Mouse (Mus musculus) frontal cortex, postnatal 25 days (tissue): Measurements from ENCODE around the gene Gm10718.
A peak's percentile ranks its signal among the peaks of the same experiment; 100 is the strongest.
"Not testable (repeated sequence)": the region's sequence is repeated elsewhere in the genome, so short reads cannot be mapped to it uniquely, and the experiment has no call there.

Source experiments
- DNase-seq, 2 experiments: peaks; one replicate each; pipeline ENCODE4 v3.0.0; 2022; ENCODE audit warnings: low spot score in 2 of 2

Gene Gm10718

DNA sequence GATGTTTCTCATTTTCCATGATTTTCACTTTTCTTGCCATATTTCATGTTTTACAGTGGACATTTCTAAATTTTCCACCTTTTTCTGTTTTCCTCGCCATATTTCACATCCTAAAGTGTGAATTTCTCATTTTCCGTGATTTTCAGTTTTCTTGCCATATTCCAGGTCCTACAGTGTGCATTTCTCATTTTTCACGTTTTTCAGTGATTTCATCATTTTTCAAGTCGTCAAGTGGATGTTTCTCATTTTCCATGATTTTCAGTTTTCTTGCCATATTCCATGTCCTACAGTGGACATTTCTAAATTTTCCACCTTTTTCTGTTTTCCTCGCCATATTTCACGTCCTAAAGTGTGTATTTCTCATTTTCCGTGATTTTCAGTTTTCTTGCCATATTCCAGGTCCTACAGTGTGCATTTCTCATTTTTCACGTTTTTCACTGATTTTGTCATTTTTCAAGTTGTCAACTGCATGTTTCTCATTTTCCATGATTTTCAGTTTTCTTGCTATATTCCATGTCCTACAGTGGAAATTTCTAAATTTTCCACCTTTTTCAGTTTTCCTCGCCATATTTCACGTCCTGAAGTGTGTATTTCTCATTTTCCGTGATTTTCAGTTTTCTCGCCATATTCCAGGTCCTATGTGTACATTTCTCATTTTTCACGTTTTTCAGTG, at the start of gene Gm10718:
Gm10718 (plus strand) TSS at position 236 of the 673 bp plus-strand sequence.
- DNase-seq = peak; percentile 42 to 85

DNA sequence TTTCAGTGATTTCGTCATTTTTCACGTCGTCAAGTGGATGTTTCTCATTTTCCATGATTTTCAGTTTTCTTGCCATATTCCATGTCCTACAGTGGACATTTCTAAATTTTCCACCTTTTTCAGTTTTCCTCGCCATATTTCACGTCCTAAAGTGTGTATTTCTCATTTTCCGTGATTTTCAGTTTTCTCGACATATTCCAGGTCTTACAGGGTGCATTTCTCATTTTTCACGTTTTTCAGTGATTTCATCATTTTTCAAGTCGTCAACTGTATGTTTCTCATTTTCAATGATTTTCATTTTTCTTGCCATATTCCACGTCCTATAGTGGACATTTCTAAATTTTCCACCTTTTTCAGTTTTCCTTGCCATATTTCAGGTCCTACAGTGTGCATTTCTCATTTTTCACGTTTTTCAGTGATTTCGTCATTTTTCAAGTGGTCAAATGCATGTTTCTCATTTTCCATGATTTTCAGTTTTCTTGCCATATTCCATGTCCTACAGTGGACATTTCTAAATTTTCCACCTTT, 22.8 kb upstream of the Gm10718 start, which contains the start of gene Gm10722:
Gm10722 (plus strand) TSS at position 478 of the 528 bp plus-strand sequence.
- DNase-seq = peak in 1 of 2 experiments; percentile 58

DNA sequence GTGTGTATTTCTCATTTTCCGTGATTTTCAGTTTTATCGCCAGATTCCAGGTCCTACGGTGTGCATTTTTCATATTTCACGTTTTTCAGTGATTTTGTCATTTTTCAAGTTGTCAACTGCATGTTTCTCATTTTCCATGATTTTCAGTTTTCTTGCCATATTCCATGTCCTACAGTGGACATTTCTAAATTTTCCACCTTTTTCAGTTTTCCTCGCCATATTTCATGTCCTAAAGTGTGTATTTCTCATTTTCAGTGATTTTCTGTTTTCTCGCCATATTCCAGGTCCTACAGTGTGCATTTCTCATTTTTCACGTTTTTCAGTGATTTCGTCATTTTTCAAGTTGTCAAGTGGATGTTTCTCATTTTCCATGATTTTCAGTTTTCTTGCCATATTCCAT, 22.3 kb upstream of the Gm10718 start:
- DNase-seq = peak in 1 of 2 experiments; percentile 73

DNA sequence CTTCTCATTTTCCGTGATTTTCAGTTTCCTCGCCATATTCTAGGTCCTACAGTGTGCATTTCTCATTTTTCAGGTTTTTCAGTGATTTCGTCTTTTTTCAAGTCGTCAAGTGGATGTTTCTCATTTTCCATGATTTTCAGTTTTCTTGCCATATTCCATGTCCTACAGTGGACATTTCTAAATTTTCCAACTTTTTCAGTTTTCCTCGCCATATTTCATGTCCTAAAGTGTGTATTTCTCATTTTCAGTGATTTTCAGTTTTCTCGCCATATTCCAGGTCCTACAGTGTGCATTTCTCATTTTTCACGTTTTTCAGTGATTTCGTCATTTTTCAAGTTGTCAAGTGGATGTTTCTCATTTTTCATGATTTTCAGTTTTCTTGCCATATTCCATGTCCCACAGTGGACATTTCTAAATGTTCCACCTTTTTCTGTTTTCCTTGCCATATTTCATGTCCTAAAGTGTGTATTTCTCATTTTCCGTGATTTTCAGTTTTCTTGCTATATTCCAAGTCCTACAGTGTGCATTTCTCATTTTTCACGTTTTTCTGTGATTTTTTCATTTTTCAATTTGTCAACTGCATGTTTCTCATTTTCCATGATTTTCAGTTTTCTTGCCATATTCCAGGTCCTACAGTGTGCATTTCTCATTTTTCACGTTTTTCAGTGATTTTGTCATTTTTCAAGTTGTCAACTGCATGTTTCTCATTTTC, 21.2 kb upstream of the Gm10718 start:
- peak; percentile 99 to 100 for DNase-seq

DNA sequence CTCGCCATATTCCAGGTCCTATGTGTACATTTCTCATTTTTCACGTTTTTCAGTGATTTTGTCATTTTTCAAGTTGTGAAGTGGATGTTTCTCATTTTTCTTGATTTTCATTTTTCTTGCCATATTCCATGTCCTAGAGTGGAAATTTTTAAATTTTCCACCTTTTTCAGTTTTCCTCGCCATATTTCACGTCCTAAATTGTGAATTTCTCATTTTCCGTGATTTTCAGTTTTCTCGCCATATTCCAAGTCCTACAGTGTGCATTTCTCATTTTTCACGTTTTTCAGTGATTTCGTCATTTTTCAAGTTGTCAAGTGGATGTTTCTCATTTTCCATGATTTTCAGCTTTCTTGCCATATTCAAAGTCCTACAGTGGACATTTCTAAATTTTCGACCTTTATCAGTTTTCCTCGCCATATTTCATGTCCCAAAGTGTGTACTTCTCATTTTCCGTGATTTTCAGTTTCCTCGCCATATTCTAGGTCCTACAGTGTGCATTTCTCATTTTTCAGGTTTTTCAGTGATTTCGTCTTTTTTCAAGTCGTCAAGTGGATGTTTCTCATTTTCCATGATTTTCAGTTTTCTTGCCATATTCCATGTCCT, 20.5 kb upstream of the Gm10718 start, which contains the start of gene Gm11168:
Gm11168 (plus strand) TSS at position 553 of the 603 bp plus-strand sequence.
- DNase-seq = not testable (repeated sequence)

DNA sequence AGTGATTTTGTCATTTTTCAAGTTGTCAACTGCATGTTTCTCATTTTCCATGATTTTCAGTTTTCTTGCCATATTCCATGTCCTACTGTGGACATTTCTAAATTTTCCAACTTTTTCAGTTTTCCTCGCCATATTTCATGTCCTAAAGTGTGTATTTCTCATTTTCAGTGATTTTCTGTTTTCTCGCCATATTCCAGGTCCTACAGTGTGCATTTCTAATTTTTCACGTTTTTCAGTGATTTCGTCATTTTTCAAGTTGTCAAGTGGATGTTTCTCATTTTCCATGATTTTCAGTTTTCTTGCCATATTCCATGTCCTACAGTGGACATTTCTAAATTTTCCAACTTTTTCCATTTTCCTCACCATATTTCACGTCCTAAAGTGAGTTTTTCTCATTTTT, 17.2 kb upstream of the Gm10718 start:
- not testable (repeated sequence) for DNase-seq

DNA sequence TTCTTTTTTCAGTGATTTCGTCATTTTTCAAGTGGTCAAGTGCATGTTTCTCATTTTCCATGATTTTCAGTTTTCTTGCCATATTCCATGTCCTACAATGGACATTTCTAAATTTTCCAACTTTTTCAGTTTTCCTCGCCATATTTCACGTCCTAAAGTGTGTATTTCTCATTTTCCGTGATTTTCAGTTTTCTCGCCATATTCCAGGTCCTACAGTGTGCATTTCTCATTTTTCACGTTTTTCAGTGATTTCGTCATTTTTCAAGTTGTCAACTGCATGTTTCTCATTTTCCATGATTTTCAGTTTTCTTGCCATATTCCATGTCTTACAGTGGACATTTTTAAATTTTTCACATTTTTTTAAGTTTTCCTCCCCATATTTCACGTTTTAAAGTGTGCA, 16.7 kb upstream of the Gm10718 start:
- peak; percentile 100 for DNase-seq

DNA sequence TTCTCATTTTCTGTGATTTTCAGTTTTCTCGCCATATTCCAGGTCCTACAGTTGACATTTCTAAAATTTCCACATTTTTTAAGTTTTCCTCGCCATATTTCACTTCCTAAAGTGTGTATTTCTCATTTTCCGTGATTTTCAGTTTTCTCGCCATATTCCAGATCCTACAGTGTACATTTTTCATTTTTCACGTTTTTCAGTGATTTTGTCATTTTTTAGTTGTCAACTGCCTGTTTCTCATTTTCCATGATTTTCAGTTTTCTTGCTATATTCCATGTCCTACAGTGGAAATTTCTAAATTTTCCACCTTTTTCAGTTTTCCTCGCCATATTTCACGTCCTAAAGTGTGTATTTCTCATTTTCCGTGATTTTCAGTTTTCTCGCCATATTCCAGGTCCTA, 16.1 kb upstream of the Gm10718 start:
- DNase-seq = not testable (repeated sequence)

DNA sequence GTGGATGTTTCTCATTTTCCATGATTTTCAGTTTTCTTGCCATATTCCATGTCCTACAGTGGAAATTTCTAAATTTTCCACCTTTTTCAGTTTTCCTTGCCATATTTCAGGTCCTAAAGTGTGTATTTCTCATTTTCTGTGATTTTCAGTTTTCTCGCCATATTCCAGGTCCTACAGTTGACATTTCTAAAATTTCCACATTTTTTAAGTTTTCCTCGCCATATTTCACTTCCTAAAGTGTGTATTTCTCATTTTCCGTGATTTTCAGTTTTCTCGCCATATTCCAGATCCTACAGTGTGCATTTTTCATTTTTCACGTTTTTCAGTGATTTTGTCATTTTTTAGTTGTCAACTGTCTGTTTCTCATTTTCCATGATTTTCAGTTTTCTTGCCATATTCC, 14.0 kb upstream of the Gm10718 start:
- DNase-seq = not testable (repeated sequence)

DNA sequence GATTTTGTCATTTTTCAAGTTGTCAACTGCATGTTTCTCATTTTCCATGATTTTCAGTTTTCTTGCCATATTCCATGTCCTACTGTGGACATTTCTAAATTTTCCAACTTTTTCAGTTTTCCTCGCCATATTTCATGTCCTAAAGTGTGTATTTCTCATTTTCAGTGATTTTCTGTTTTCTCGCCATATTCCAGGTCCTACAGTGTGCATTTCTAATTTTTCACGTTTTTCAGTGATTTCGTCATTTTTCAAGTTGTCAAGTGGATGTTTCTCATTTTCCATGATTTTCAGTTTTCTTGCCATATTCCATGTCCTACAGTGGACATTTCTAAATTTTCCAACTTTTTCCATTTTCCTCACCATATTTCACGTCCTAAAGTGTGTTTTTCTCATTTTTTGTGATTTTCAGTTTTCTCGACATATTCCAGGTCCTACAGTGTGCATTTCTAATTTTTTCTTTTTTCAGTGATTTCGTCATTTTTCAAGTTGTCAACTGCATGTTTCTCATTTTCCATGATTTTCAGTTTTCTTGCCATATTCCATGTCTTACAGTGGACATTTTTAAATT, 11.2 kb upstream of the Gm10718 start:
- DNase-seq = not testable (repeated sequence)

DNA sequence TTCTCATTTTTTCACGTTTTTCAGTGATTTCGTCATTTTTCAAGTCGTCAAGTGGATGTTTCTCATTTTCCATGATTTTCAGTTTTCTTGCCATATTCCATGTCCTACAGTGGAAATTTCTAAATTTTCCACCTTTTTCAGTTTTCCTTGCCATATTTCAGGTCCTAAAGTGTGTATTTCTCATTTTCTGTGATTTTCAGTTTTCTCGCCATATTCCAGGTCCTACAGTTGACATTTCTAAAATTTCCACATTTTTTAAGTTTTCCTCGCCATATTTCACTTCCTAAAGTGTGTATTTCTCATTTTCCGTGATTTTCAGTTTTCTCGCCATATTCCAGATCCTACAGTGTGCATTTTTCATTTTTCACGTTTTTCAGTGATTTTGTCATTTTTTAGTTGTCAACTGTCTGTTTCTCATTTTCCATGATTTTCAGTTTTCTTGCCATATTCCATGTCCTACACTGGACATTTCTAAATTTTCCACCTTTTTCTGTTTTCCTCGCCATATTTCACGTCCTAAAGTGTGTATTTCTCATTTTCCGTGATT, 10.5 kb upstream of the Gm10718 start, which contains the start of gene Gm10721:
Gm10721 (plus strand) TSS at position 408 of the 547 bp plus-strand sequence.
- DNase-seq = not testable (repeated sequence)

DNA sequence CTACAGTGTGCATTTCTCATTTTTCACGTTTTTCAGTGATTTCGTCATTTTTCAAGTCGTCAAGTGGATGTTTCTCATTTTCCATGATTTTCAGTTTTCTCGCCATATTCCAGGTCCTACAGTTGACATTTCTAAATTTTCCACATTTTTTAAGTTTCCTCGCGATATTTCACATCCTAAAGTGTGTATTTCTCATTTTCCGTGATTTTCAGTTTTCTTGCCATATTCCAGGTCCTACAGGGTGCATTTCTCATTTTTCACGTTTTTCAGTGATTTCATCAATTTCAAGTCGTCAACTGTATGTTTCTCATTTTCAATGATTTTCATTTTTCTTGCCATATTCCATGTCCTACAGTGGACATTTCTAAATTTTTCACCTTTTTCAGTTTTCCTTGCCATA, 8.0 kb upstream of the Gm10718 start, which contains the start of gene Gm10720:
Gm10720 (plus strand) TSS at position 301 of the 400 bp plus-strand sequence.
- not testable (repeated sequence) for DNase-seq

DNA sequence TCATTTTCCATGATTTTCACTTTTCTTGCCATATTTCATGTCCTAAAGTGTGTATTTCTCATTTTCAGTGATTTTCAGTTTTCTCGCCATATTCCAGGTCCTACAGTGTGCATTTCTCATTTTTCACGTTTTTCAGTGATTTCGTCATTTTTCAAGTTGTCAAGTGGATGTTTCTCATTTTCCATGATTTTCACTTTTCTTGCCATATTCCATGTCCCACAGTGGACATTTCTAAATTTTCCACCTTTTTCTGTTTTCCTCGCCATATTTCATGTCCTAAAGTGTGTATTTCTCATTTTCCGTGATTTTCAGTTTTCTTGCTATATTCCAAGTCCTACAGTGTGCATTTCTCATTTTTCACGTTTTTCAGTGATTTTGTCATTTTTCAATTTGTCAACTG, 7.5 kb upstream of the Gm10718 start:
- DNase-seq = peak in 1 of 2 experiments; percentile 20

DNA sequence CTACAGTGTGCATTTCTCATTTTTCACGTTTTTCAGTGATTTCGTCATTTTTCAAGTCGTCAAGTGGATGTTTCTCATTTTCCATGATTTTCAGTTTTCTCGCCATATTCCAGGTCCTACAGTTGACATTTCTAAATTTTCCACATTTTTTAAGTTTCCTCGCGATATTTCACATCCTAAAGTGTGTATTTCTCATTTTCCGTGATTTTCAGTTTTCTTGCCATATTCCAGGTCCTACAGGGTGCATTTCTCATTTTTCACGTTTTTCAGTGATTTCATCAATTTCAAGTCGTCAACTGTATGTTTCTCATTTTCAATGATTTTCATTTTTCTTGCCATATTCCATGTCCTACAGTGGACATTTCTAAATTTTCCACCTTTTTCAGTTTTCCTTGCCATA, 6.2 kb upstream of the Gm10718 start, which contains the start of gene Gm10719:
Gm10719 (plus strand) TSS at position 301 of the 400 bp plus-strand sequence.
- not testable (repeated sequence) for DNase-seq

DNA sequence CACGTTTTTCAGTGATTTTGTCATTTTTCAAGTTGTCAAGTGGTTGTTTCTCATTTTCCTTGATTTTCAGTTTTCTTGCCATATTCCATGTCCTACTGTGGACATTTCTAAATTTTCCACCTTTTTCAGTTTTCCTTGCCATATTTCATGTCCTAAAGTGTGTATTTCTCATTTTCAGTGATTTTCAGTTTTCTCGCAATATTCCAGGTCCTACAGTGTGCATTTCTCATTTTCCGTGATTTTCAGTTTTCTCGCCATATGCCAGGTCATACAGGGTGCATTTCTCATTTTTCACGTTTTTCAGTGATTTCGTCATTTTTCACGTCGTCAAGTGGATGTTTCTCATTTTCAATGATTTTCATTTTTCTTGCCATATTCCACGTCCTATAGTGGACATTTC, 4.4 kb upstream of the Gm10718 start:
- DNase-seq = peak; percentile 84 to 93

DNA sequence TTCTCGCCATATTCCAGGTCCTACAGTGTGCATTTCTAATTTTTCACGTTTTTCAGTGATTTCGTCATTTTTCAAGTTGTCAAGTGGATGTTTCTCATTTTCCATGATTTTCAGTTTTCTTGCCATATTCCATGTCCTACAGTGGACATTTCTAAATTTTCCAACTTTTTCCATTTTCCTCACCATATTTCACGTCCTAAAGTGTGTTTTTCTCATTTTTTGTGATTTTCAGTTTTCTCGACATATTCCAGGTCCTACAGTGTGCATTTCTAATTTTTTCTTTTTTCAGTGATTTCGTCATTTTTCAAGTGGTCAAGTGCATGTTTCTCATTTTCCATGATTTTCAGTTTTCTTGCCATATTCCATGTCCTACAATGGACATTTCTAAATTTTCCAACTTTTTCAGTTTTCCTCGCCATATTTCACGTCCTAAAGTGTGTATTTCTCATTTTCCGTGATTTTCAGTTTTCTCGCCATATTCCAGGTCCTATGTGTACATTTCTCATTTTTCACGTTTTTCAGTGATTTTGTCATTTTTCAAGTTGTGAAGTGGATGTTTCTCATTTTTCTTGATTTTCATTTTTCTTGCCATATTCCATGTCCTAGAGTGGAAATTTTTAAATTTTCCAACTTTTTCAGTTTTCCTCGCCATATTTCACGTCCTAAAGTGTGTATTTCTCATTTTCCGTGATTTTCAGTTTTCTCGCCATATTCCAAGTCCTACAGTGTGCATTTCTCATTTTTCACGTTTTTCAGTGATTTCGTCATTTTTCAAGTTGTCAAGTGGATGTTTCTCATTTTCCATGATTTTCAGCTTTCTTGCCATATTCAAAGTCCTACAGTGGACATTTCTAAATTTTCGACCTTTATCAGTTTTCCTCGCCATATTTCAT, 3.3 kb upstream of the Gm10718 start:
- DNase-seq = peak; percentile 41 to 96

DNA sequence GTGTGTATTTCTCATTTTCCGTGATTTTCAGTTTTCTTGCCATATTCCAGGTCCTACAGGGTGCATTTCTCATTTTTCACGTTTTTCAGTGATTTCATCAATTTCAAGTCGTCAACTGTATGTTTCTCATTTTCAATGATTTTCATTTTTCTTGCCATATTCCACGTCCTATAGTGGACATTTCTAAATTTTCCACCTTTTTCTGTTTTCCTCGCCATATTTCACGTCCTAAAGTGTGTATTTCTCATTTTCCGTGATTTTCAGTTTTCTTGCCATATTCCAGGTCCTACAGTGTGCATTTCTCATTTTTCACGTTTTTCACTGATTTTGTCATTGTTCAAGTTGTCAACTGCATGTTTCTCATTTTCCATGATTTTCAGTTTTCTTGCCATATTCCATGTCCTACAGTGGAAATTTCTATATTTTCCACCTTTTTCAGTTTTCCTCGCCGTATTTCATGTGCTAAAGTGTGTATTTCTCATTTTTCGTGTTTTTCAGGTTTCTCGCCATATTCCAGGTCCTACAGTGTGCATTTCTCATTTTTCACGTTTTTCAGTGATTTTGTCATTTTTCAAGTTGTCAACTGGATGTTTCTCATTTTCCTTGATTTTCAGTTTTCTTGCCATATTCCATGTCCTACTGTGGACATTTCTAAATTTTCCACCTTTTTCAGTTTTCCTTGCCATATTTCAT, 885 bp upstream of the Gm10718 start:
- DNase-seq = peak; percentile 34 to 99

DNA sequence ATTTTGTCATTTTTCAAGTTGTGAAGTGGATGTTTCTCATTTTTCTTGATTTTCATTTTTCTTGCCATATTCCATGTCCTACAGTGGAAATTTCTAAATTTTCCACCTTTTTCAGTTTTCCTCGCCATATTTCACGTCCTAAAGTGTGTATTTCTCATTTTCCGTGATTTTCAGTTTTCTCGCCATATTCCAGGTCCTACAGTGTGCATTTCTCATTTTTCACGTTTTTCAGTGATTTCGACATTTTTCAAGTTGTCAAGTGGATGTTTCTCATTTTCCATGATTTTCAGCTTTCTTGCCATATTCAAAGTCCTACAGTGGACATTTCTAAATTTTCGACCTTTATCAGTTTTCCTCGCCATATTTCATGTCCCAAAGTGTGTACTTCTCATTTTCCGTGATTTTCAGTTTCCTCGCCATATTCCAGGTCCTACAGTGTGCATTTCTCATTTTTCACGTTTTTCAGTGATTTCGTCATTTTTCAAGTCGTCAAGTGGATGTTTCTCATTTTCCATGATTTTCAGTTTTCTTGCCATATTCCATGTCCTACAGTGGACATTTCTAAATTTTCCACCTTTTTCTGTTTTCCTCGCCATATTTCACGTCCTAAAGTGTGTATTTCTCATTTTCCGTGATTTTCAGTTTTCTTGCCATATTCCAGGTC, 770 bp downstream of the Gm10718 start:
- peak; percentile 100 for DNase-seq

DNA sequence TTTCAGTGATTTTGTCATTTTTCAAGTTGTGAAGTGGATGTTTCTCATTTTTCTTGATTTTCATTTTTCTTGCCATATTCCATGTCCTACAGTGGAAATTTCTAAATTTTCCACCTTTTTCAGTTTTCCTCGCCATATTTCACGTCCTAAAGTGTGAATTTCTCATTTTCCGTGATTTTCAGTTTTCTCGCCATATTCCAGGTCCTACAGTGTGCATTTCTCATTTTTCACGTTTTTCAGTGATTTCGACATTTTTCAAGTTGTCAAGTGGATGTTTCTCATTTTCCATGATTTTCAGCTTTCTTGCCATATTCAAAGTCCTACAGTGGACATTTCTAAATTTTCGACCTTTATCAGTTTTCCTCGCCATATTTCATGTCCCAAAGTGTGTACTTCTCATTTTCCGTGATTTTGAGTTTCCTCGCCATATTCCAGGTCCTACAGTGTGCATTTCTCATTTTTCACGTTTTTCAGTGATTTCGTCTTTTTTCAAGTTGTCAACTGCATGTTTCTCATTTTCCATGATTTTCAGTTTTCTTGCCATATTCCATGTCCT, 1.6 kb downstream of the Gm10718 start, which contains the start of gene Gm10717:
Gm10717 (plus strand) TSS at position 506 of the 556 bp plus-strand sequence.
- peak; percentile 7 to 74 for DNase-seq
